Mouse (Mus musculus): ENCODE results near the gene Serpina16.
"Not testable (repeated sequence)": the region's sequence is repeated elsewhere in the genome, so short reads cannot be mapped to it uniquely, and the experiment has no call there.

Serpina16 gene

GRCm38 (mm10) chr12:103676039-103676438 lies at the start of gene Serpina16:
Gene Serpina16, minus strand, starts transcription at chr12:103676139.
- DNase-seq (ENCODE audit: low spot score), result no peak

GRCm38 (mm10) chr12:103711537-103711936 lies 35.6 kb upstream of the Serpina16 start:
- no peak for DNase-seq (ENCODE audit: low spot score)

GRCm38 (mm10) chr12:103710405-103710804 lies 34.5 kb upstream of the Serpina16 start:
- no peak for DNase-seq (ENCODE audit: low spot score)

GRCm38 (mm10) chr12:103706113-103706512 lies 30.2 kb upstream of the Serpina16 start:
- DNase-seq (ENCODE audit: low spot score), result no peak

- no peak for DNase-seq (ENCODE audit: low spot score)
These were observed 29.6 kb upstream of the Serpina16 start for GRCm38 (mm10) chr12:103705547-103705946.

GRCm38 (mm10) chr12:103700144-103700750 lies 24.3 kb upstream of the Serpina16 start:
- DNase-seq (ENCODE audit: low spot score), result no peak

- DNase-seq (ENCODE audit: low spot score), result no peak
These were observed 19.5 kb upstream of the Serpina16 start, which contains the start of gene Serpina1f for GRCm38 (mm10) chr12:103695429-103695828. Gene Serpina1f, minus strand, starts transcription at chr12:103695529.

GRCm38 (mm10) chr12:103688221-103688814 lies 12.4 kb upstream of the Serpina16 start:
- no peak for DNase-seq (ENCODE audit: low spot score)

GRCm38 (mm10) chr12:103687021-103687420 lies 11.1 kb upstream of the Serpina16 start:
- DNase-seq (ENCODE audit: low spot score), result no peak

- no peak for DNase-seq (ENCODE audit: low spot score)
These were observed 10.1 kb upstream of the Serpina16 start for GRCm38 (mm10) chr12:103686050-103686449.

GRCm38 (mm10) chr12:103685386-103685785 lies 9.4 kb upstream of the Serpina16 start:
- no peak for DNase-seq (ENCODE audit: low spot score)

GRCm38 (mm10) chr12:103683775-103684174 lies 7.8 kb upstream of the Serpina16 start:
- no peak for DNase-seq (ENCODE audit: low spot score)

GRCm38 (mm10) chr12:103681739-103682138 lies 5.8 kb upstream of the Serpina16 start:
- DNase-seq (ENCODE audit: low spot score), result no peak

GRCm38 (mm10) chr12:103681169-103681568 lies 5.2 kb upstream of the Serpina16 start:
- no peak for DNase-seq (ENCODE audit: low spot score)

- DNase-seq (ENCODE audit: low spot score), result not testable (repeated sequence)
These were observed 3.9 kb upstream of the Serpina16 start for GRCm38 (mm10) chr12:103679853-103680252.

GRCm38 (mm10) chr12:103673179-103673578 lies 2.8 kb downstream of the Serpina16 start:
- peak; percentile 51 for DNase-seq (ENCODE audit: low spot score)

GRCm38 (mm10) chr12:103671483-103671882 lies 4.5 kb downstream of the Serpina16 start:
- DNase-seq (ENCODE audit: low spot score), result no peak

- no peak for DNase-seq (ENCODE audit: low spot score)
These were observed 5.0 kb downstream of the Serpina16 start for GRCm38 (mm10) chr12:103670964-103671363.

- no peak for DNase-seq (ENCODE audit: low spot score)
These were observed 5.6 kb downstream of the Serpina16 start for GRCm38 (mm10) chr12:103670344-103670743.

- DNase-seq (ENCODE audit: low spot score), result no peak
These were observed 10.7 kb downstream of the Serpina16 start for GRCm38 (mm10) chr12:103665286-103665685.

GRCm38 (mm10) chr12:103662053-103662452 lies 13.9 kb downstream of the Serpina16 start:
- not testable (repeated sequence) for DNase-seq (ENCODE audit: low spot score)

GRCm38 (mm10) chr12:103660076-103660475 lies 15.9 kb downstream of the Serpina16 start:
- no peak for DNase-seq (ENCODE audit: low spot score)

GRCm38 (mm10) chr12:103659171-103659570 lies 16.8 kb downstream of the Serpina16 start:
- DNase-seq (ENCODE audit: low spot score), result no peak

GRCm38 (mm10) chr12:103657991-103658390 lies 17.9 kb downstream of the Serpina16 start:
- no peak for DNase-seq (ENCODE audit: low spot score)
